Mouse (Mus musculus) monocyte, adult 2 months (primary cell): ENCODE data around the gene Gp5.
A peak's percentile ranks its signal among the peaks of the same experiment; 100 is the strongest.

ENCODE experiments used
- DNase-seq, 2 experiments: peaks; one replicate each; pipeline ENCODE4 v3.0.0; 2022; ENCODE audit warnings: low spot score in 2 of 2, low read depth in 1 of 2

Gene Gp5

DNA sequence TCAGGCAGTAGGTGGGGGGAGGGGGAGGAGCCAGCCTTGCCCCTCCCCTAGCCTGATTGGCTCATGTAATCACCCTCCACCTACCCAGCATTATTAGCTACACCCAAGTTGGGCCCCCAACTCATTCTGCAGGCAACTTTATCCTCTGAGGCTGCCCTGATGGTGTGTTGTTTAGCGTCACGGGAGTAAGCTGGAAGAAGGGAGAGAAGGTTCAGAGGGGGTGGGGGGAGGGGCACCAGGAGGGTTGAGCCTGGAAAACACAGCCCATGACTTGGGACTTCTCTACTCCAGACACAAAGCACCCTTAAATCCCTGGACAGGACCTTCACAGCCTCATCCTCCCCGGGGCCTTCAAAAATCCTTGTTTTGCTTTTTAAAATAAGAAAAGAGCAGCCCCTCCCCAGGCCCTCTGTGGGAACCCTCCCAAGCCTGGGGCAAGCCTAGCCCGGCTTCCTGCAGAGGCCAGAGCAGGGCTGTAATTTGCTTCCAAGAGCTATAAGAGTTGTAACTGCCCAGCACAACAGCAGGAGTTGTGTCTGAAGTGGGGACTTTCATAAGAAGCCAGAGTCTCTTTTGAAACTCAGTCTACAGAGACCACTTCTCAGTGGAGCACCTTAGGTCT, 29.8 kb downstream of the Gp5 start:
- no peak for DNase-seq

DNA sequence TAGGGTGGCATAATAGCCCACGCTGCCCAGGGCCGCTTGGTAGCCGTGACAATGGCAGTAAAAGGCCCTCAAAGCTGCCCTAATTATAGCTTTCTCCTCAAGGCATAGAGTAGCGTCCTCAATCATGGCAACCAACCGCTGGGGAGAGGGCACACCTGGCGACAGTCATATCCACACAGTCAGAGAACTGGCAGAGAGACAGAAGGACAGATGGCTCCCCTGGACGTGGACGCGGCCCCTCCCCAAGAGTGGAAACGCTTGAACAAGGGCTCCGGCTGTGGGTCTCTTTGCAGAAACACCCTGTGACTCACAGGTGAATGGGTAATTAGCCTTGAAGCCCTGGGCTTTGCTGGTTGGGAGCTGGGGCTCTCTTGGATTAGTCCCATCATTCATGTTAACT, 32.2 kb downstream of the Gp5 start:
- no peak for DNase-seq

GRCm38 (mm10) chr16:30275558-30276340, 34.8 kb downstream of the Gp5 start:
- no peak for DNase-seq

DNA sequence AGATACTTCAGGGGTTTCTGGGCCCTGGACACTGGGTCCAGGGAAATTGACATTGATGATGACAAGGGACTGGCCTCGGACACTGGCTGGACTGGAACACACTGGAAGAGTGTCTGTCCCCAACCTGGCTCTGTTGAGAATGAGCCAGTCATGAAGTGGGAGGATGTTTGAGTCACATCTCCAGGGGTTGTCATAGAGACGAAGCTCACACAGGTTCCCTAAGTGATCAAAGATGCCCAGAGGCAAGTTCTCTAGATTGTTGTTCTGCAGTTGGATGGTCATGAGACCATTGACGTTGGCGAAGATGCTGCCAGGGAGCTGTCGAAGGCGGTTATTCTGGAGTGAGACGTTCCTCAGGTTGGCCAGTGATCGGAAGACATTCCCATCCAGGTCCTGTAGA, 37.5 kb downstream of the Gp5 start:
- no peak for DNase-seq

- no peak for DNase-seq
These were observed 38.5 kb downstream of the Gp5 start for GRCm38 (mm10) chr16:30271941-30272595.

DNA sequence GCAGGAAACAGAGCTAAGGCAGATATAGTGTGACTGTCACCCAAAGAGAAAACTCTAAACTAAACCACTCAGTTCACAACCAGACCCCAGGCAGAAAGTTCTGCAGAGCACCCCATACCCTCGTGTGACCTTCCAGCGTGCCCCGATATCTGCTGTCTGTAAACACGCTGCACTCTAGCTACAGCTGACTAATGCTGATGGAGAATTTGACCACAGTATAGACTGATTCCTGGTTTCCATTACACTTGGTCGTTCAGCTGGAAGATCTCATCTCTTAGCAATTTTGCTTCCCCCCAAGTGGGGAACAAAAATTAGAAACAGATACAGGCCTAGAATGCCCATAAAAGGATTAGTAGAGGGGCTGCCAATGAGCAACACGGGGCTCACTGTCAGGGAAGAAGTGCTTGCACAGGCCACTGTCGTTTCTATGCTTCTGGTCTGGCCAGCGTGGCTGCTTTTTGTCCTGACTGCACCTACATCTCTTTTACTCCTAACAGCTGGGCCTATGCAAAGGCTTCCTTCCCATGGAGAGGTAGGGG, 39.3 kb downstream of the Gp5 start:
- DNase-seq = no peak

- DNase-seq = no peak
These were observed 43.2 kb downstream of the Gp5 start, which contains the start of gene Cpn2 for GRCm38 (mm10) chr16:30267359-30267758. Gene Cpn2, minus strand, starts transcription at chr16:30267499.

DNA sequence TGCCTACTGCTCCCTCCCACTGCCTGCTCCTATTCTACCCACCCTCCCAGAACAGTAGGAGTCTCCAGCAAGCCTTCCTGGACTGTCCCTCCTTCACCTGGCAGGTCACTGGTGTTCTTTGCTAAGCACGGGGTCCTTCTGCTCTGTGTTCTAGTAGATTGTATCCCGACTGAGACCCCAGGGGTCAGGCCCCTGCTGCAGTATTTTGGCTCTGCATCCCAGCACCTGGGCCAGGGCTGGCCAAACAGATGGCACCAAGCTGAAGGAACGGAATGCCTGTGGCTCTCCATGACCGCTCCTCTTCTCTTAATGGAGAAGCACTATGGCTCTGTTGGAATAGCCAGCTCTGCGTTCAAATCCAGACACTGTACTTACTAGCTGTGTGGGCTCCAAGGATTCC, 44.0 kb downstream of the Gp5 start:
- no peak for DNase-seq

DNA sequence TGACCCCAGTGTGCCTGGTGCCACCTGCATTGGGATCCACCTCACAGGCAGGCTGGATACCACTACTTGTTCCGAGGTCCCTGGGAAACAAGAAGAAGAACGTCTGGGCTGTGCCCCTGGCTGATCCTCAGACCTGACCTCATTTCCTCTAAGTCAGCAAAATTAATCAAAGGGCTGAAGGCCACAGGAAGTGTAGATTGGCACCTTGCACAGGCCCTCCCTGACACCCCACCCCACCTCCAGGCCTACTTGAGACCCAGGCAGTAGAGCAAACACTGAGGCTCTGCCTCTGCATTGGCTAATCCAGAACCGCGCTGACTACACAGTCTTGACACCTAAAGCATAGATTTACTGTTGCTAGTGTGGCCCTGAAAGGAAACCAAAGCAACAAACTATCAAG, 45.0 kb downstream of the Gp5 start:
- DNase-seq = no peak

- no peak for DNase-seq
These were observed 47.4 kb downstream of the Gp5 start for GRCm38 (mm10) chr16:30263156-30263555.

- DNase-seq = peak; percentile 8 to 28
These were observed 47.9 kb downstream of the Gp5 start for GRCm38 (mm10) chr16:30262664-30263063.

DNA sequence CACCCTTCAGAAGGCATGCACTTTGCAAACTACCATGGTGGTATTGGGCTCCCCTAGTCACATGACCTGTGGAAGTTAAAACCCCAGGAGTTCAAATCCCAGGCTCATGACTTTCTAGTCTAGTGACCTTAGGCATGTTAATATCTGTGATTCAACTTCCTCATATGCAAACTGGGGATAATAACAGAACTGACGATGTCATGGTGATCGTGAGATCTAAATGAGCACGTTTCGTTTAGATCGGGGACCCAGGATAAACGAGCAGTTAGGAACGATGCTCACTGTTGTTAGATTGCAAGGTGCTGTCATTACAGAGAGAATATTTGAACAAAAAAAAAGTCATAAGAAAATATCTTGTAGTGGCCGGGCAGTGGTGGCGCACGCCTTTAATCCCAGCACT, 48.4 kb downstream of the Gp5 start:
- DNase-seq = no peak

DNA sequence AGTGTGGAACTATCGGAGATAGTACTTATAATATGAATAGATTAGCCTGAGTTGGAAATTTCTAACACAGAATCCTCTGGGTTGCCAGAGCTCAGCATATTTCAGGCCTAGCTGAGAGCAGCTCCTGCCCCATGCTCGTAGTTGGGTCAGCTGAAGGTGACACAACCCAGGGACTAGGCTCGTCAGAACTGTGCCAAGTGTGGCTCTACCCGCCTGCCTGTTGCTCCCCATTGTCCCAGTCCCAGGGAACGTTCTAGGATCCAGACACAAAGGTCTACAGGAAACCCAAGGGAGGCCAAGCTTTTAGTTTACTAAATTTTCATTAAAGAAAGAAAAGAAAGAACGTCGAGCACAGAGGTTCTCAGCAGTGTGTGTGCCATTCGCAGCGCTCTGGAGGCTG, 49.2 kb downstream of the Gp5 start:
- no peak for DNase-seq

GRCm38 (mm10) chr16:30260012-30260635, 50.5 kb downstream of the Gp5 start:
- no peak for DNase-seq

DNA sequence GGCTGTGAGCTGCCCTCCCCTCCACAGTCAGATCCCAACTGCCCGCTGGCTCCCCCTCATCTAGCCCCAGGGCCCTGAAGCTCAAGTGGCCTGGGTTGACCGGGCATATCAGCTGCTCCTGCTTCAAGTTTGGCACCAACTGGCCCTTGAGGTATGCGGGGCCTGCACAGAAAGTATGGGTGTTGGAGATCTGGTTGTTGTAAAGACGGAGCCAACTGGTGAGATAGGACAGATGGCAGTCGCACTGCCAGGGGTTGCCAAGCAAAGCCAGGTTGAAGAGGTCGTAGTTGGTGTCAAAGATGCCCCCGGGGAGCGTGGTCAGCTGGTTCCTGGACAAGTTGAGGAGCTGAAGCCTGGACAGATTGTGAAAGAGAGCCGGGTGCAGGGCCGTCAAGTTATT, 51.1 kb downstream of the Gp5 start:
- DNase-seq = no peak

DNA sequence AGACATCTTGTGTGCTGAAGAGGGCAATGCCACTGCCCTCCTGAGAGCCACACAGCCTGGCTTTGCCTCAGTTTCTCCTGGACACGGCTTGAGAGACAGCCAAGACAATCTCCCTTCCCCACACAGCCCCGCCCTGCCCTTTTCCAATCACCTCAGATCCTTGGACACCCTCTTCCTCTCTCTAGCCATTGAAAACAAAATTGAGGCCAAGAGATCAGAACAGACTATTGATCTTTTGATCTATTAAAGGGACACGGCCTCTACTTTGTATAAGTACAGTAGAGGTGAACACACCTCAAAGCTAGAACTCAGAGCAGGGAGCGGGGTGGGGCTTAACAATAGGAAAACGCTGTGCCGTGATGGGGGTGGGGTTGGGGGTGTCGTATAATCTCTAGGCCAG, 52.1 kb downstream of the Gp5 start:
- DNase-seq = no peak

GRCm38 (mm10) chr16:30257718-30258117, 52.9 kb downstream of the Gp5 start:
- peak; percentile 4 to 9 for DNase-seq
